Mouse (Mus musculus): ENCODE measurements at regions not wholly inside any gene's neighbourhood (a gene's known extent, or its start where the extent isn't known, plus 50 kb on each side); places are given as distances from the start of the nearest gene placed in this dataset.

DNA sequence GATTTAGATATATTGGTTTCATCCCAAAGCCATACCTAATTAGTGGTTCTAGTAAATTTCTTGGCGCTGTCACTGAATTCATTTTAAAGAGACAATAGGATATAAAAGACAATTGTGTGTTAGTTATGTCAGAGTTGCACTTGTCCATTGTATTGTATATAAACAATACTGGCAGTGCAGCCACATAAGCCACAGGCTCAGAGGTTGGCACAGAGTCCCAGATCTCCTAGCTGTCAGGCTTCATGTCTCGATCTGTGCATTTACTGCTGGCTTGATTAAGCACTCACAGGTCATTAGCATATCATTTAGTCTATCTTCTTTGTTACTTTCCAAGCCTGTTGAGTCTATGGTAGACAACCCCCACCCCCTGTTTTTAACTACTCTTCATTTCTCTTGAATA, 66.6 kb upstream of the Dkk2 start:
- no peak overlapping the region for H3K27ac ChIP-seq (replicated peaks; ENCODE audit: low read depth, low read length)
- no peak overlapping the region for H3K9ac ChIP-seq (ENCODE audit: low read depth, low read length, severe bottlenecking)
- no peak overlapping the region for H3K4me2 ChIP-seq (replicated peaks; ENCODE audit: low read depth, low read length, severe bottlenecking)
- H3K9me3 ChIP-seq (ENCODE audit: control insufficient read depth, low read length) = no peaks in the 10 kb centered on the region
- WGBS = 84% methylated on average over 2 of the region's 2 CpGs
- no peaks in the 10 kb centered on the region for H3K27me3 ChIP-seq (ENCODE audit: control insufficient read depth, insufficient read depth, low read length)
- H3K4me1 ChIP-seq (ENCODE audit: control insufficient read depth, insufficient read depth, low read length) = peaks cover 14% of the 10 kb centered on the region
- no peaks in the 10 kb centered on the region for H3K36me3 ChIP-seq (ENCODE audit: control insufficient read depth, insufficient read depth, low read length)
- ATAC-seq (ENCODE audit: low FRiP score, low read depth) (no peak), DNase-seq (ENCODE audit: low spot score) (no peak)
- TF ChIP-seq POLR2A (IDR thresholded peaks at IDR 0.05; ENCODE audit: borderline replicate concordance, extremely low read depth, insufficient read depth, insufficient read length) = no peak
- no peak overlapping the region for H3K4me3 ChIP-seq (replicated peaks; ENCODE audit: low read length)

DNA sequence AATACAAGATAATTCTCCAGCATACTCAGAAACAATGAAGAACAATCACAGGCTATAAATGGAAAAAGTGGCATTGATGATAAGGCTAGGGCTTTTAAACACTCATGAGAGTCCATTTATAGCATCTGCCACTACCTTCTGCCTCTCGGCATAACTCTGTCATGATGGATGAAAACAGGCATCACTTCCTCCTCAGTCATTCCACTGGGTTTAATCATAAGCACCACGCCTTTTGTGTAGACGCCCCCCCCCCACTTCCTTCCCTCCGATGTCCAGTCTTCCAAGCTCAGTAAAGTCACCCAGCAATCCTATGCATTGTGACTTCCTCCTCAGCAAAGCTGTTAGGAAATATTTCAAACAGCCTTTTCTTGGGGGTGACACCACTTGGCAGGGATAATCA, 63.1 kb upstream of the Dkk2 start:
- WGBS = 54% methylated on average over 4 of the region's 4 CpGs
- Histone ChIP-seq H3K4me2 (replicated peaks; ENCODE audit: low read depth, low read length, severe bottlenecking) (no peak overlapping the region), H3K4me1 (ENCODE audit: control insufficient read depth, insufficient read depth, low read length) (0 out of 2 replicates have a peak, but pooled peaks cover 8% of the 10 kb centered on the region), H3K27ac (replicated peaks; ENCODE audit: low read depth, low read length) (no peak overlapping the region), H3K9me3 (ENCODE audit: control insufficient read depth, low read length) (no peaks in the 10 kb centered on the region), H3K36me3 (ENCODE audit: control insufficient read depth, insufficient read depth, low read length) (no peaks in the 10 kb centered on the region), H3K9ac (ENCODE audit: low read depth, low read length, severe bottlenecking) (no peak overlapping the region), H3K27me3 (ENCODE audit: control insufficient read depth, insufficient read depth, low read length) (no peaks in the 10 kb centered on the region), H3K4me3 (replicated peaks; ENCODE audit: low read length) (no peak overlapping the region)
- ATAC-seq (ENCODE audit: low FRiP score, low read depth) = no peak
- DNase-seq (ENCODE audit: low spot score) = no peak
- TF ChIP-seq POLR2A (IDR thresholded peaks at IDR 0.05; ENCODE audit: borderline replicate concordance, extremely low read depth, insufficient read depth, insufficient read length) = no peak

- Histone ChIP-seq H3K27ac (replicated peaks; ENCODE audit: low read depth, low read length) (no peak overlapping the region), H3K9me3 (ENCODE audit: control insufficient read depth, low read length) (no peaks in the 10 kb centered on the region), H3K27me3 (ENCODE audit: control insufficient read depth, insufficient read depth, low read length) (no peaks in the 10 kb centered on the region), H3K4me1 (ENCODE audit: control insufficient read depth, insufficient read depth, low read length) (0 out of 2 replicates have a peak, but pooled peaks cover 8% of the 10 kb centered on the region), H3K4me3 (replicated peaks; ENCODE audit: low read length) (no peak overlapping the region), H3K4me2 (replicated peaks; ENCODE audit: low read depth, low read length, severe bottlenecking) (no peak overlapping the region), H3K9ac (ENCODE audit: low read depth, low read length, severe bottlenecking) (no peak overlapping the region), H3K36me3 (ENCODE audit: control insufficient read depth, insufficient read depth, low read length) (no peaks in the 10 kb centered on the region)
- no peak for ATAC-seq (ENCODE audit: low FRiP score, low read depth)
- TF ChIP-seq POLR2A (IDR thresholded peaks at IDR 0.05; ENCODE audit: borderline replicate concordance, extremely low read depth, insufficient read depth, insufficient read length) = no peak
- peak; percentile 49 for DNase-seq (ENCODE audit: low spot score)
- WGBS = 31% methylated on average over 6 of the region's 6 CpGs
Observed at GRCm38 (mm10) chr3:132023342-132023741, 61.8 kb upstream of the Dkk2 start.

GRCm38 (mm10) chr3:132029112-132029511, 56.0 kb upstream of the Dkk2 start:
- Histone ChIP-seq H3K36me3 (ENCODE audit: control insufficient read depth, insufficient read depth, low read length) (no peaks in the 10 kb centered on the region), H3K27ac (replicated peaks; ENCODE audit: low read depth, low read length) (no peak overlapping the region), H3K9me3 (ENCODE audit: control insufficient read depth, low read length) (no peaks in the 10 kb centered on the region), H3K9ac (ENCODE audit: low read depth, low read length, severe bottlenecking) (no peak overlapping the region), H3K27me3 (ENCODE audit: control insufficient read depth, insufficient read depth, low read length) (no peaks in the 10 kb centered on the region), H3K4me2 (replicated peaks; ENCODE audit: low read depth, low read length, severe bottlenecking) (no peak overlapping the region), H3K4me1 (ENCODE audit: control insufficient read depth, insufficient read depth, low read length) (peaks cover 7% of the 10 kb centered on the region; the same call in 1 of the 2 replicates), H3K4me3 (replicated peaks; ENCODE audit: low read length) (no peak overlapping the region)
- ATAC-seq (ENCODE audit: low FRiP score, low read depth) = no peak
- 90% methylated on average over 3 of the region's 3 CpGs for WGBS
- no peak for DNase-seq (ENCODE audit: low spot score)
- no peak for TF ChIP-seq POLR2A (IDR thresholded peaks at IDR 0.05; ENCODE audit: borderline replicate concordance, extremely low read depth, insufficient read depth, insufficient read length)

- H3K4me1 ChIP-seq (ENCODE audit: control insufficient read depth, insufficient read depth, low read length) = peaks cover 7% of the 10 kb centered on the region; the same call in 1 of the 2 replicates
- no peaks in the 10 kb centered on the region for H3K9me3 ChIP-seq (ENCODE audit: control insufficient read depth, low read length)
- no peak overlapping the region for H3K27ac ChIP-seq (replicated peaks; ENCODE audit: low read depth, low read length)
- no peak for TF ChIP-seq POLR2A (IDR thresholded peaks at IDR 0.05; ENCODE audit: borderline replicate concordance, extremely low read depth, insufficient read depth, insufficient read length)
- DNase-seq (ENCODE audit: low spot score) (no peak), ATAC-seq (ENCODE audit: low FRiP score, low read depth) (no peak)
- no peaks in the 10 kb centered on the region for H3K36me3 ChIP-seq (ENCODE audit: control insufficient read depth, insufficient read depth, low read length)
- no peak overlapping the region for H3K4me2 ChIP-seq (replicated peaks; ENCODE audit: low read depth, low read length, severe bottlenecking)
- no peak overlapping the region for H3K9ac ChIP-seq (ENCODE audit: low read depth, low read length, severe bottlenecking)
- WGBS = 27% methylated on average over 5 of the region's 5 CpGs
- no peaks in the 10 kb centered on the region for H3K27me3 ChIP-seq (ENCODE audit: control insufficient read depth, insufficient read depth, low read length)
- H3K4me3 ChIP-seq (replicated peaks; ENCODE audit: low read length) = no peak overlapping the region
Observed at GRCm38 (mm10) chr3:132033078-132033713, 51.9 kb upstream of the Dkk2 start.

Data from limb, embryonic 14.5 days (tissue).